Mouse (Mus musculus) myocyte (in vitro differentiated cells): ENCODE results near the gene Mia.

Experiments used
- CEBPB ChIP-seq: IDR thresholded peaks from 2 replicates; pipeline ENCODE4 v1.6.1; 2011; ENCODE audit warnings: mild to moderate bottlenecking, moderate library complexity; ENCODE audit not compliant: poor library complexity, insufficient read depth, severe bottlenecking
- MAX ChIP-seq: IDR thresholded peaks from one replicate; pipeline ENCODE4 v1.6.1; 2011; ENCODE audit warnings: low read depth, mild to moderate bottlenecking, control low read depth
- MYOD1 ChIP-seq, 3 experiments: IDR thresholded peaks; one replicate each; pipeline ENCODE4 v1.6.1; 2011; ENCODE audit warnings: control low read depth in 2 of 3, low read depth in 2 of 3, mild to moderate bottlenecking in 2 of 3, moderate library complexity in 1 of 3; ENCODE audit not compliant: insufficient read length in 2 of 3, control insufficient read depth in 1 of 3
- POLR2A ChIP-seq: IDR thresholded peaks from one replicate; pipeline ENCODE4 v1.6.1; 2011; ENCODE audit warnings: low read depth, mild to moderate bottlenecking, control low read depth, moderate library complexity; ENCODE audit not compliant: insufficient read length
- SRF ChIP-seq: IDR thresholded peaks from one replicate; pipeline ENCODE4 v1.6.1; 2011; ENCODE audit warnings: low read depth; ENCODE audit not compliant: control insufficient read depth, insufficient read length
- TCF12 ChIP-seq: IDR thresholded peaks from one replicate; pipeline ENCODE4 v1.6.1; 2011; ENCODE audit warnings: mild to moderate bottlenecking, control low read depth; ENCODE audit not compliant: poor library complexity, insufficient read depth, severe bottlenecking
- TCF3 ChIP-seq: IDR thresholded peaks from one replicate; pipeline ENCODE4 v1.6.1; 2011; ENCODE audit warnings: low read depth, control low read depth; ENCODE audit not compliant: insufficient read length
- USF1 ChIP-seq: IDR thresholded peaks from one replicate; pipeline ENCODE4 v1.6.1; 2011; ENCODE audit warnings: low read depth, mild to moderate bottlenecking, control low read depth, moderate library complexity

- no peak for TF ChIP-seq POLR2A
- no peak for TF ChIP-seq TCF12
- TF ChIP-seq USF1, result no peak
- TF ChIP-seq MYOD1 (IDR thresholded peaks at IDR 0.05; ENCODE audit: control insufficient read depth in 1 of 3, insufficient read length in 2 of 3, low read depth in 2 of 3), result no peak
- no peak for TF ChIP-seq TCF3
- TF ChIP-seq SRF, result no peak
- no peak for TF ChIP-seq CEBPB
- no peak for TF ChIP-seq MAX
These were observed 10.0 kb downstream of the Mia start for GRCm38 (mm10) chr7:27170981-27171380.
